Mouse (Mus musculus) hindbrain, embryonic 12.5 days (tissue): Measurements from ENCODE around the gene Grik3. TPM values are rescaled to one million over a fixed set of nuclear protein-coding genes. Genes with fewer than 3 reads are reported as not detected.

Experiments
- microRNA-seq: library from miRNA; unstranded; fragments of <30 nt; microRNA quantifications from one replicate; pipeline ENCODE4, GENCODE M21; 2017
- polyA plus RNA-seq: library from polyadenylated mRNA; unstranded; fragments of >200 nt; fragmentation: Nextera tagmentation; extraction: Ambion mirVana; gene quantifications from 2 replicates; pipeline ENCODE4 v1.2.1, GENCODE M21; 2016

Grik3 gene
- polyA plus RNA-seq, 1 experiment from 2014 or later, result 3.8 TPM

Small RNA genes lying within 50 kb of the gene (microRNA-seq; reads per million reads assigned to microRNA genes)
- not detected for gene Mir692-2
